Mouse (Mus musculus): ENCODE measurements around the gene Itgbl1. TPM values are rescaled to one million over a fixed set of nuclear protein-coding genes. Genes with fewer than 3 reads are reported as not detected.

Gene Itgbl1
- polyA plus RNA-seq, 1 experiment from 2014 or later: 0.12 TPM

GRCm38 (mm10) chr14:123759534-123759933, 99.8 kb downstream of the Itgbl1 start:
- Histone ChIP-seq H3K27ac (ENCODE audit: low read length) (no peak overlapping the region), H3K4me2 (replicated peaks; ENCODE audit: low read depth, low read length) (no peak overlapping the region), H3K4me3 (ENCODE audit: low read depth, low read length) (no peak overlapping the region), H3K4me1 (ENCODE audit: insufficient read depth, low read depth, low read length) (no peaks in the 10 kb centered on the region), H3K9me3 (ENCODE audit: low read length) (no peaks in the 10 kb centered on the region), H3K9ac (replicated peaks; ENCODE audit: low read depth) (no peak overlapping the region), H3K36me3 (ENCODE audit: insufficient read depth, low read length) (no peaks in the 10 kb centered on the region), H3K27me3 (replicated peaks; ENCODE audit: insufficient read depth, low read length) (no peaks in the 10 kb centered on the region)
- WGBS: 54% methylated on average over 1 of the region's 1 CpGs
- ATAC-seq (no peak), DNase-seq (ENCODE audit: low spot score) (no peak)
- TF ChIP-seq CTCF (IDR thresholded peaks at IDR 0.05): no peak
- TF ChIP-seq EP300 (IDR thresholded peaks at IDR 0.05): no peak

DNA sequence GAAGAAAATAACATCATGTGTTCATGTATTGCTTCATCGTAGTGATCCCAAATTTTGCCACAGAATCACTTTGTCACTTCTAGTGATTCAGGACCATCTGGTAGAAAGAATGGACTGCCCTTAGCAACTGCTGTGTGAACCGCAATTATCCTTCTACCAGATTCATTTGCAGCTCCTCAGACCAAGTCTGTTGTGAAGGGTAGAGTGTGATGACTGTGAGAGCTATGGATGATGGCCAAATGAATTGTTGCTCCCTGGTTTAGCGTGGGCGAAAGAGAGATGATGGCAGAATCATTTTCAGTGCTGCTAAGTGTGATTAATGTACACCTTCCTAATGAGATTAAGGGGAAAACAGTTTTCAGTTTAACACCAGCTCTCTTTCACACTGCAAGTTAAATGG, 100.3 kb downstream of the Itgbl1 start:
- no peaks in the 10 kb centered on the region for H3K27me3 ChIP-seq (replicated peaks; ENCODE audit: insufficient read depth, low read length)
- no peak overlapping the region for H3K4me3 ChIP-seq (ENCODE audit: low read depth, low read length)
- H3K36me3 ChIP-seq (ENCODE audit: insufficient read depth, low read length): no peaks in the 10 kb centered on the region
- WGBS: 78% methylated on average over 4 of the region's 4 CpGs
- H3K9ac ChIP-seq (replicated peaks; ENCODE audit: low read depth): no peak overlapping the region
- no peak overlapping the region for H3K27ac ChIP-seq (ENCODE audit: low read length)
- DNase-seq (ENCODE audit: low spot score): no peak
- H3K4me1 ChIP-seq (ENCODE audit: insufficient read depth, low read depth, low read length): no peaks in the 10 kb centered on the region
- TF ChIP-seq CTCF (IDR thresholded peaks at IDR 0.05): no peak
- no peak for TF ChIP-seq EP300 (IDR thresholded peaks at IDR 0.05)
- H3K4me2 ChIP-seq (replicated peaks; ENCODE audit: low read depth, low read length): no peak overlapping the region
- no peaks in the 10 kb centered on the region for H3K9me3 ChIP-seq (ENCODE audit: low read length)
- ATAC-seq: no peak

GRCm38 (mm10) chr14:123801744-123802143, 142.0 kb downstream of the Itgbl1 start:
- TF ChIP-seq EP300 (IDR thresholded peaks at IDR 0.05): no peak
- no peak for TF ChIP-seq CTCF (IDR thresholded peaks at IDR 0.05)
- DNase-seq (ENCODE audit: low spot score): no peak
- Histone ChIP-seq H3K36me3 (ENCODE audit: insufficient read depth, low read length) (no peaks in the 10 kb centered on the region), H3K27me3 (replicated peaks; ENCODE audit: insufficient read depth, low read length) (no peaks in the 10 kb centered on the region), H3K4me2 (replicated peaks; ENCODE audit: low read depth, low read length) (no peak overlapping the region), H3K9me3 (ENCODE audit: low read length) (no peaks in the 10 kb centered on the region), H3K27ac (ENCODE audit: low read length) (no peak overlapping the region), H3K4me1 (ENCODE audit: insufficient read depth, low read depth, low read length) (no peaks in the 10 kb centered on the region), H3K9ac (replicated peaks; ENCODE audit: low read depth) (no peak overlapping the region), H3K4me3 (ENCODE audit: low read depth, low read length) (no peak overlapping the region)
- ATAC-seq: no peak

GRCm38 (mm10) chr14:123837662-123838061, 177.9 kb downstream of the Itgbl1 start:
- Histone ChIP-seq H3K9me3 (ENCODE audit: low read length) (no peaks in the 10 kb centered on the region), H3K4me3 (ENCODE audit: low read depth, low read length) (no peak overlapping the region), H3K4me1 (ENCODE audit: insufficient read depth, low read depth, low read length) (no peaks in the 10 kb centered on the region), H3K27ac (ENCODE audit: low read length) (no peak overlapping the region), H3K36me3 (ENCODE audit: insufficient read depth, low read length) (no peaks in the 10 kb centered on the region), H3K9ac (replicated peaks; ENCODE audit: low read depth) (no peak overlapping the region), H3K27me3 (replicated peaks; ENCODE audit: insufficient read depth, low read length) (no peaks in the 10 kb centered on the region), H3K4me2 (replicated peaks; ENCODE audit: low read depth, low read length) (no peak overlapping the region)
- WGBS: 69% methylated on average over 5 of the region's 5 CpGs
- ATAC-seq: no peak
- no peak for DNase-seq (ENCODE audit: low spot score)
- TF ChIP-seq CTCF (IDR thresholded peaks at IDR 0.05) (no peak), EP300 (IDR thresholded peaks at IDR 0.05) (no peak)

DNA sequence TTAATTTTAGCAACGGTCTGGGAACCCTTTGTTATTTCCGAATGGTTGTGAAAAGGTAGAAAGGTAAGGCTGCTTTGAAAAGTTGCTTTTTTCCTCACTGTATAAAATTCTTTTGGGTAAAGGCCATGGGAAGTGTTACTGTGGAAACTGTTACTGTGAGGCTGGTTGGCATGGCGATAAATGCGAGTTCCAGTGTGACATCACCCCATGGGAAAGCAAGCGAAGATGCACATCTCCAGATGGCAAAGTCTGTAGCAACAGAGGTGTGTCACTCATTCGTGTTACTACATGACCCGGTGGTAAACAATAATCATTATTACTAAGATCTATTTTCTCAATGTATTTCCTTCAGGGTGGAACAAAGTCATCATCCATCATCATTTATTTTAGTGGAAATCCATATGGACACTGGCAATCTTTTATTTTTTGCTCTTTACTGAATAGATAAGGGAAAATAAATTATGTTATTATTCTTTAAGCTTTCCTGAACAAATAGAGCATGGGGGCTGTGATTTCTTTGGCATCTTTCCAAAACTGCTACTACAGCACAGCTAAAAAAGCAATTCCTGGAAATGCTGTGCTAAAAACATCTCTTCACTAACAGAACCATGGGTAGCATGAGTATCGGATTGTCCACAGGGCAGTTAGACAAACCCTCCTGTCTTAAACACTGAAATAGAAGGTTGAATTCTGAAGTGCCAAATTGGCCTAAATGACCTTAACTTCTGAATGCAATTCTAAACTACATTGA, 184.1 kb downstream of the Itgbl1 start:
- TF ChIP-seq CTCF (IDR thresholded peaks at IDR 0.05) (no peak), EP300 (IDR thresholded peaks at IDR 0.05) (no peak)
- Histone ChIP-seq H3K4me1 (ENCODE audit: insufficient read depth, low read depth, low read length) (no peaks in the 10 kb centered on the region), H3K4me3 (ENCODE audit: low read depth, low read length) (no peak overlapping the region), H3K27ac (ENCODE audit: low read length) (no peak overlapping the region), H3K36me3 (ENCODE audit: insufficient read depth, low read length) (no peaks in the 10 kb centered on the region), H3K9me3 (ENCODE audit: low read length) (no peaks in the 10 kb centered on the region), H3K27me3 (replicated peaks; ENCODE audit: insufficient read depth, low read length) (no peaks in the 10 kb centered on the region), H3K4me2 (replicated peaks; ENCODE audit: low read depth, low read length) (no peak overlapping the region), H3K9ac (replicated peaks; ENCODE audit: low read depth) (no peak overlapping the region)
- WGBS: 66% methylated on average over 8 of the region's 8 CpGs
- no peak for ATAC-seq
- DNase-seq (ENCODE audit: low spot score): no peak

GRCm38 (mm10) chr14:123864531-123864930, 204.8 kb downstream of the Itgbl1 start:
- DNase-seq (ENCODE audit: low spot score): no peak
- no peaks in the 10 kb centered on the region for H3K9me3 ChIP-seq (ENCODE audit: low read length)
- no peak for TF ChIP-seq CTCF (IDR thresholded peaks at IDR 0.05)
- no peak for TF ChIP-seq EP300 (IDR thresholded peaks at IDR 0.05)
- no peak for ATAC-seq
- H3K36me3 ChIP-seq (ENCODE audit: insufficient read depth, low read length): no peaks in the 10 kb centered on the region
- H3K4me2 ChIP-seq (replicated peaks; ENCODE audit: low read depth, low read length): no peak overlapping the region
- H3K9ac ChIP-seq (replicated peaks; ENCODE audit: low read depth): no peak overlapping the region
- no peaks in the 10 kb centered on the region for H3K27me3 ChIP-seq (replicated peaks; ENCODE audit: insufficient read depth, low read length)
- H3K4me1 ChIP-seq (ENCODE audit: insufficient read depth, low read depth, low read length): no peaks in the 10 kb centered on the region
- no peak overlapping the region for H3K27ac ChIP-seq (ENCODE audit: low read length)
- no peak overlapping the region for H3K4me3 ChIP-seq (ENCODE audit: low read depth, low read length)
- 59% methylated on average over 1 of the region's 1 CpGs for WGBS
